Mouse (Mus musculus) right cerebral cortex, adult 18-20 months (tissue): ENCODE results near the gene Cabp4.

ENCODE experiments used
- DNase-seq: peaks from one replicate; pipeline ENCODE4 v3.0.0; 2022; ENCODE audit warnings: mixed read lengths

Cabp4 gene

DNA sequence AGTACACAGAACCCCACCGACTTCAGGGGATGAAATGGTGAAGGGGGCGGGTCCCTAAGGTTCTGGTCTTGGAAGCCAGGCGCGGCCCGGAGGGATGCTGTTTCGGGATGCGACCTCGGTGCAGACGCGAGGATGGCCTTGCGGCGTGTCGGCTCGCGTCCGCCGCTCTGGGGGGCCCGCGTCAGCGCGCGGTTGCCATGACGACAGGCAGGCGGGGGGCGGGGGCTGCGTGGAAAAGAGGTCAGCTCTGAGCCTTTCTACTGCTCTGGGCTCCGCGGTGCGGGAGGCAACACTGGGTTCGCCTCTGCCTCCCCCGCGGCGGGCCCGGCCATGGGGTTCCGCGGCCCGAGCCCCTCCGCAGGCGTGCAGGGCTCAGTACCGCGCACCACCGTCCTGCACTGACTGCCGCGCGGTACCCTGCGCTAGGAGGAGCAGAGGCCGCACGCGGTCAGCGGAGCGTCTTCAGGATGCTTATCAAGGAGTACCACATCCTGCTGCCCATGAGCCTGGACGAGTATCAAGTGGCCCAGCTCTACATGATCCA, 43.0 kb downstream of the Cabp4 start:
- peak; percentile 80 for DNase-seq

DNA sequence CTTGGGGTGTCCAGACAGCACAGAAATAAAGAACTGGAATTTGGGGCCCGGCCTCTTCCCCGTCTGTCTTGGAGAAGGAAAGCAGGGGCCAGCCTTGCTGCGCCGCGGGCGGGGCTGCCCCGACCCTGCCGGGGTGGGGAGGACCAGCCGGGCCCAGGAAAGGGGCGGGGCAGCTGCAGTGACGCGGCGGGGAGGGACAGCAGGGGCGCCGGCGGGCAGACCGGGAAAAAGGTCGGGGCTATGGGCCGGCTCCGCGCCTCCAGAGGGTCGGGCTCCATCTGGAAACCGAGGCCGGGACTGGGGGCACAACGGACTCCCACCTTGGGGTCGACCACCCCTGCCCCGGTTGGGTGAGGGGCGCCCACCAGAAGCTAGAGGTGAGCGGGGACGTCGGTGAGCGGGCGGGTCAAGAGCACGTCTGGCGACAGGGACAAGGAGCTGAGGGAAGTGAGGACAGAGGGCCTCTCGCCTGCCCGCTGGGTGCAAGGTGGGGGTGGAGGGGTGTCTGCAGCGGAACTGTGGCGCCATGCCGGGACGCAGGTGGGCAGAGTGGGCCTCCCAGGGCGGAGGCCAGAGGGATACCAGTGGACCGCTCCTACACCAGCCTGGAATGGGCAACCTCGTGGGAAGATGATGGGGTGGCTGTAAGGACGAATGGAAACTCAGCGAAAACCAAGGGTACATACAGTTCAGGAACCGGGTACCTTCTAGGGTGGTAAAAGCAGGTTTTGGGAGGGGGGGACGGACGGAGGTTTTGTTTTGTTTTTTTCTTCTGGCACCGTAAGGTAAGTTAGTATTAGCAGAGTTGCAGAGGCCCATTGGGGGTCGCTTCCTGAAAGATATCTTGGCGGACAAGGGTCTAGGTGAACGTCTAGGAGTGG, 43.8 kb downstream of the Cabp4 start, which contains the start of gene Pitpnm1:
Pitpnm1 (plus strand) TSS at position 162 of the 881 bp plus-strand sequence.
- DNase-seq = no peak

- DNase-seq = peak; percentile 92
Observed at GRCm38 (mm10) chr19:4099056-4099455, 44.8 kb downstream of the Cabp4 start.

DNA sequence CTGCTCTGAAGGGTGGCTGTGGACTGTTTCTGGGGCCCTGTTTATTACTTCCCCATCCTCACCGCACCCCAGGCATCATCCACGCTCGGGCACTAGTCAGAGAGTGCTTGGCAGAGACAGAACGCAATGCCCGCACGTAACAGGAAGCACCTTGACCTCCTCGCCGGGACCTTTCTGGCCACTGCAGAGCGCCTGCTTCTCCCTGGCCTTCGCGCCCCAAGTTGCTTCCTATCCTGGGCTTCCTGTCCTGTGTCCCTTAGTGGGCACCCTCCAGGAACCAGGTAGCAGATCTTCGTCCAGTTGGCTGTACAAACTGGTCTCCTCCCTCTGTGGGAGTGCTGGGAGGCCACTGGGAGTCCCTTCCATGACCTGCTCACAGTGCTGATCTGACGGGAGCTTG, 45.4 kb downstream of the Cabp4 start:
- no peak for DNase-seq

DNA sequence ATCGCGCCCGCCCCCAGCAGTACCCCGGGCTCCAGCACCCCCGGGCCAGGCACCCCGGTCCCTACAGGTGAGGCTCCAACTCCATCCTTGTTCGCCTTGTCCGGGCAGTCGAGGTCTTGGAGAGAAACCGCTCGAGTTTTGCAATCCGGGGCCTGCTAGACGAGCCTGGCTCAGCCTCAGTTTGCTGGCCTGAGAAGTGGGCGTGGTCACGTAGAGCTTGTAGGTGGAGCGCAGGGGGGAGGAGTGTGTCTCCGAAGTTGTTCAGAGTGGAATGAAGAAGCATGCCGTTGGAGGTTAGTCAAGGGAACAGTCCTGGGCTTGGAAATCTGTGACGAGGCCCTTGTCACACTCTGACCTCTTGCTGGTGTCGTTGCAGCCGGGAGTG, 46.4 kb downstream of the Cabp4 start:
- DNase-seq = peak; percentile 75

GRCm38 (mm10) chr19:4096642-4097440, 47.0 kb downstream of the Cabp4 start, which contains the start of gene Cdk2ap2:
Cdk2ap2 (plus strand) TSS chr19:4097182.
- DNase-seq = peak; percentile 100

GRCm38 (mm10) chr19:4095802-4096201, 48.0 kb downstream of the Cabp4 start:
- DNase-seq = no peak

DNA sequence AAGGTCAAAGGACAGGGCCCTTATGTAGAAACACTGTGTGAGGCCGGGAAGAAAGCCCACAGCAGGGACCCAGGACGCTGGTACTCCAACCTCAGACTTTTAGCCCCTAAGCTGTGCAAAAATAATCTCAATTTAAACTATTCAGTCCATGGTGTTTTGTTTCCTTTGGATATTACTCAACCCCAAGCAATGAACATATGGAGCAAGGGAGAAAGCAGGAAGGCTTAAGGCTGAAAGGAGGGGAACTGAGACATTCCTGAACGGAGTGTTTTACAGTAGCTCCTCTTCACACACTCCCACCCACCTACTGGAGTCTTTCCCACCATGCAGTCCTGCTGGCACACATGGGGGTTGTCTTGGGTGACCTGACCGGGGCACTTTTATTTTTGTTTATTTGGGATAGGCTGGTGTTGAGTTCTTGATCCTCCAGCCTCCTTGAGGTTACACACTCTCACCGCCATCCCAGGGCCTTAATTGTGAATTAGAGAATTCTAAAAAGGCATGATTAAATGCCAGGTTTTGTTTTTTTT, 49.0 kb downstream of the Cabp4 start:
- no peak for DNase-seq

- no peak for DNase-seq
Observed at GRCm38 (mm10) chr19:4094348-4094747, 49.5 kb downstream of the Cabp4 start.

- DNase-seq = no peak
Observed at GRCm38 (mm10) chr19:4093772-4094171, 50.1 kb downstream of the Cabp4 start.

GRCm38 (mm10) chr19:4092750-4093149, 51.1 kb downstream of the Cabp4 start:
- DNase-seq = no peak

DNA sequence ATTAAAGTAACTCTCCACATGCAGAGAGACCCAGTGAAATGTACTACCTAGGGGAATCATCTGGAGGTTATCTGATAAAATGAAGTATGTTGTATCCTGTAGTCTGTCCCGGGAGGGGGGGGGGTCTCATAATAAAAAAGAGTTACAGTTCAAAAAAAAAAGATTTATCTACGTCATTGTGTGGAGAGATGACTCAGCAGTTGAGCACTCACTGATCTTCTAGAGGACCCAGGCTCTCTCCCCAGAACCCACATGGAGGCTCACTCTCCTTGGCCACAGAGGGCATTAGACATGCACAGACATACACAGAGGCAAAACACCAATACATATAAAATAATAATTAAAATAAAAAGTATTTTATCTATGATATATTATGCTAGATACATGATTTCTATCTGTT, 52.5 kb downstream of the Cabp4 start:
- no peak for DNase-seq

DNA sequence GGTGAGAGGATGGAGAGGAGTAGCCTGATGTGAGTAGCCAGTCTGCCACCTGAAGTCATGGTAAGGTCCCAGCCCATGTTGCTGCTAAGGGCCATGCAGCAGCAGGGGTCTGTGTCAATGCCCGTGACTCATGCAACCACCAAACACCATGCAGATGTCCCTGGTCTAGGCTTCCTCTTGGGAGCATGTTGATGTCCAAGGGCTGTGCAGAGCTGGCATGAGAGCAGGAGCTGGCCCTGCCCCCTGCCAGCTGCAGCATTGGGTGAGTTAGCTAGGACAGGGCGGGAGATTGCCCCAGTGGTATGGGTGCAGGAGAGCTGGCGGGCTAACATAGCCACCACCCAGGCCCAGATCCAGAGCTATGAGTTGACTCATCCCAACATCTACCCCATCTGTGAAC, 53.4 kb downstream of the Cabp4 start:
- DNase-seq = no peak

- no peak for DNase-seq
Observed at GRCm38 (mm10) chr19:4089128-4089527, 54.7 kb downstream of the Cabp4 start.

DNA sequence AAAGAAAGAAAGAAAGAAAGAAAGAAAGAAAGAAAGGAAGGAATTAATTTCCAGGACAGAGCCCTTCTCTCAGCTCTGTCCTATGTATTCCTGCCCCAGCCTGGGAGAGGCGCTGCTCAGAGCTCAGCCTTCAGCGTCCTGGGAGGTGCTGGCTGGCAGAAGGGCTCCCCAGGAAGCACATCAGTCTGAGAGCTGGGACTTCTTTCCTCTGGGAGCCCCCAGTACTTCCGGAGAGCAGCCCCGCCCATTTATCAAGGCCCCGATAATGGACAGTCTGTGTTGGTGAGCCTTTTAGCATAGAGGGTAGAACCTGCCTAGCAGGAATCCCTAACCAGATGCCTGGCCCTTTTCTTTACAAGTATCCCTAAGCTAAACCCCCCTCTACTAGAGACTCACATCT, 55.7 kb downstream of the Cabp4 start:
- no peak for DNase-seq

- DNase-seq = no peak
Observed at GRCm38 (mm10) chr19:4087090-4087489, 56.7 kb downstream of the Cabp4 start.

DNA sequence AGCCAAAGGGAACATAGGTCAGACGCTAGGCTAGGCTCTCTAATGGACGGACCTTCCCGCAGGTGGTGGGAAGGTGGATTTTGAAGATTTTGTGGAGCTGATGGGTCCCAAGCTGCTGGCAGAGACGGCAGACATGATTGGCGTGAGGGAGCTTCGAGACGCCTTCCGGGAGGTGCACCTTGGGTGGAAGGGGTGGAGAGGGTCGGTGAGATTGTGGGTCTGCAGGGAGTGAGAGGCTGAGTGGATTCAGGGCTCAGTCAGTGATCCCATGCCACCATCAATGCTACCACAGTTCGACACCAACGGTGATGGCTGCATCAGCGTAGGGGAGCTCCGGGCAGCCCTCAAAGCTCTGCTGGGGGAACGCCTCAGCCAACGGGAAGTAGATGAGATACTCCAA, 57.7 kb downstream of the Cabp4 start:
- DNase-seq = no peak
